Mouse (Mus musculus) limb, embryonic 11.5 days (tissue): Measurements from ENCODE around the gene Atp9a. TPM values are rescaled to one million over a fixed set of nuclear protein-coding genes. Genes with fewer than 3 reads are reported as not detected.

Source experiments
- ATAC-seq: fragments of 200-750 bp; cut with Nextera tagmentation; 2 replicates; pipeline ENCODE4 v1.8.0; 2017; ENCODE audit warnings: low read depth; ENCODE audit not compliant: insufficient number of reproducible peaks, low FRiP score, low TSS enrichment
- DNase-seq: peaks from one replicate; pipeline ENCODE4 v3.0.0-alpha.2; 2015; ENCODE audit warnings: low spot score
- H3K27ac ChIP-seq: fragments of 300-500 bp; sonication (generic); replicated peaks from 2 replicates; pipeline ENCODE4 v1.5.1; 2014; ENCODE audit warnings: low read depth, mild to moderate bottlenecking, low read length
- H3K27me3 ChIP-seq: fragments of 300-500 bp; sonication (generic); 2 replicates; pipeline ENCODE4 v1.6.1; 2014; ENCODE audit warnings: mild to moderate bottlenecking, low read length, mixed read lengths; ENCODE audit not compliant: control insufficient read depth, insufficient read depth
- H3K36me3 ChIP-seq: fragments of 300-500 bp; sonication (generic); 2 replicates; pipeline ENCODE4 v1.6.1; 2014; ENCODE audit warnings: mild to moderate bottlenecking, low read length, moderate library complexity, mixed read lengths; ENCODE audit not compliant: control insufficient read depth, insufficient read depth
- H3K4me1 ChIP-seq: fragments of 300-500 bp; sonication (generic); 2 replicates; pipeline ENCODE4 v1.6.1; 2014; ENCODE audit warnings: low read length, mixed read lengths; ENCODE audit not compliant: control insufficient read depth, insufficient read depth
- H3K4me2 ChIP-seq: fragments of 300-500 bp; sonication (generic); 2 replicates; pipeline ENCODE4 v1.6.1; 2014; ENCODE audit warnings: low read depth, mild to moderate bottlenecking, moderate library complexity; ENCODE audit not compliant: severe bottlenecking
- H3K4me3 ChIP-seq: fragments of 300-500 bp; sonication (generic); 2 replicates; pipeline ENCODE4 v1.5.1; 2014; ENCODE audit warnings: low read depth, low read length
- H3K9ac ChIP-seq: fragments of 300-500 bp; sonication (generic); 2 replicates; pipeline ENCODE4 v1.6.1; 2014; ENCODE audit warnings: mild to moderate bottlenecking, low read length
- H3K9me3 ChIP-seq: fragments of 300-500 bp; sonication (generic); 2 replicates; pipeline ENCODE4 v1.6.1; 2016; ENCODE audit warnings: low read length; ENCODE audit not compliant: control insufficient read depth
- WGBS: fragments of 180-500 bp; shearing (Covaris S2); extraction: QIAGEN DNeasy Blood & Tissue Kit; methylation state at CpG from one replicate; pipeline ENCODE4 v1.1.7; 2014; 5-methylcytosine and 5-hydroxymethylcytosine counted together
- polyA plus RNA-seq: library from polyadenylated mRNA; unstranded; fragments of >200 nt; fragmentation: Nextera tagmentation; extraction: Ambion mirVana; gene quantifications from 2 replicates; pipeline ENCODE4 v1.2.1, GENCODE M21; 2014

Gene Atp9a
- polyA plus RNA-seq, 1 experiment from 2014 or later: 7.0 TPM

GRCm38 (mm10) chr2:168621111-168621802 lies 121.0 kb downstream of the Atp9a start:
- H3K27me3 ChIP-seq: no peaks in the 10 kb centered on the region
- ATAC-seq: no peak
- no peak overlapping the region for H3K4me2 ChIP-seq
- peaks cover 3% of the 10 kb centered on the region; the same call in 1 of the 2 replicates for H3K9me3 ChIP-seq
- no peaks in the 10 kb centered on the region for H3K36me3 ChIP-seq
- WGBS: 81% methylated on average over 11 of the region's 11 CpGs
- no peak overlapping the region for H3K27ac ChIP-seq
- H3K4me1 ChIP-seq: peaks cover 25% of the 10 kb centered on the region
- H3K4me3 ChIP-seq: no peak overlapping the region
- no peak overlapping the region for H3K9ac ChIP-seq
- DNase-seq: no peak

DNA sequence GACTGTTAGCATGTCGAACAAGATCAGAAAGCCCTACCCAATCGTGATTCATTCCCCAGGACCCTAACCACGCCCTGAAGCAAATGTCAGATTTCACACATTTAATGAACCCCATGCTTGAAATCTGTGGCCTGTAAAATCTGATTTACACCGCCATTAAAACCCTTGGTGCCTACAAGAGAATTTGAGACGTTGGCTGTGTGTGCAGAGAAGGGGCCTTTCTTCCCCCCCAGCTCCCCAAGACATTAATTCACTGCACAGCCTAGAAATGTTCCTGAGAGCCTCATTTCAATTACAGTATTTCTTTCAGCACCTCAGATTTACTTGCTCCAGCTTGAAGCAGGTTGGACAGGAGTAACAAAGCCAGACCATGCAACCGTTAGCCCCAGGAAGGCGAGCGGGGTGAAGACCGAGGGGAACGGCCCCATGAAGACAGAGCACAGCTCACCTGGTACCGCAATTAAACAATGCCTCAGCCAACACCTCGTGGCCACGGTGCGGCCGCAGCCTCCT lies 123.9 kb downstream of the Atp9a start:
- Histone ChIP-seq H3K4me2 (0 out of 2 replicates have a peak overlapping the region, but pooled peaks have one; percentile 10), H3K9me3 (no peaks in the 10 kb centered on the region), H3K4me1 (peaks cover 29% of the 10 kb centered on the region), H3K9ac (no peak overlapping the region), H3K27me3 (no peaks in the 10 kb centered on the region), H3K4me3 (no peak overlapping the region), H3K27ac (peak overlapping the region; percentile 80), H3K36me3 (no peaks in the 10 kb centered on the region)
- DNase-seq (peak; percentile 77), ATAC-seq (peak; percentile 74)
- 20% methylated on average over 15 of the region's 15 CpGs for WGBS

DNA sequence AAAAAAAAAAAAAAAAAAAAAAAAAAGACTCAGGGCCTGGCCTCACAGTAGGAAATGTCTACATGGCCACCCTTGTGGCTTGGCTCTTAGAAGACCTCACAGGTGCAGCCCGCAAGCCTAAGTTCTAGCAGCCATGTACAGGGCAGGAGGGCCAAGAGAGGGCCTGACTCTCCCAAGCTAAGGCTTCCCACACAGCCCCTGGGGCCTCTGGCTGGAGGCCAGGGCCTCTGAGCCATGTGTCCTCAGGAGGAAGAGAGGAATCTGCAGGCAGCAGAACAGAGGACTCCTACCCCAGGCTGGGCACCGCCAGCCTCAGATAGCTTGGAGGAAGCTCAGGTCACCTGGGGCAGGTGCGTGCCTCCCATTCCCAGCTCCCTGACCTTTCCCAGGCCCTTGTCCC lies 127.0 kb downstream of the Atp9a start:
- Histone ChIP-seq H3K27me3 (no peaks in the 10 kb centered on the region), H3K36me3 (no peaks in the 10 kb centered on the region), H3K27ac (no peak overlapping the region), H3K4me3 (no peak overlapping the region), H3K9ac (no peak overlapping the region), H3K9me3 (no peaks in the 10 kb centered on the region), H3K4me2 (no peak overlapping the region), H3K4me1 (peaks cover 37% of the 10 kb centered on the region)
- no peak for ATAC-seq
- 94% methylated on average over 3 of the region's 3 CpGs for WGBS
- no peak for DNase-seq

- no peaks in the 10 kb centered on the region for H3K36me3 ChIP-seq
- H3K4me2 ChIP-seq: no peak overlapping the region
- no peak overlapping the region; the same call in 1 of the 2 replicates for H3K27ac ChIP-seq
- no peak overlapping the region for H3K9ac ChIP-seq
- no peak overlapping the region for H3K4me3 ChIP-seq
- DNase-seq (no peak), ATAC-seq (no peak)
- 78% methylated on average over 18 of the region's 18 CpGs for WGBS
- peaks cover 41% of the 10 kb centered on the region for H3K4me1 ChIP-seq
- H3K9me3 ChIP-seq: no peaks in the 10 kb centered on the region
- H3K27me3 ChIP-seq: no peaks in the 10 kb centered on the region
Observed at GRCm38 (mm10) chr2:168614170-168614872, 127.9 kb downstream of the Atp9a start.

GRCm38 (mm10) chr2:168613092-168613880 lies 128.9 kb downstream of the Atp9a start:
- Histone ChIP-seq H3K9ac (no peak overlapping the region), H3K9me3 (no peaks in the 10 kb centered on the region), H3K4me1 (peaks cover 38% of the 10 kb centered on the region), H3K27ac (no peak overlapping the region; the same call in 1 of the 2 replicates), H3K4me3 (no peak overlapping the region), H3K27me3 (no peaks in the 10 kb centered on the region), H3K36me3 (no peaks in the 10 kb centered on the region), H3K4me2 (no peak overlapping the region)
- WGBS: 24% methylated on average over 13 of the region's 13 CpGs
- DNase-seq: peak; percentile 46
- no peak for ATAC-seq

- Histone ChIP-seq H3K4me3 (no peak overlapping the region), H3K9ac (no peak overlapping the region), H3K36me3 (no peaks in the 10 kb centered on the region), H3K27ac (no peak overlapping the region), H3K4me1 (peaks cover 23% of the 10 kb centered on the region), H3K9me3 (no peaks in the 10 kb centered on the region), H3K27me3 (no peaks in the 10 kb centered on the region), H3K4me2 (no peak overlapping the region)
- no peak for DNase-seq
- no peak for ATAC-seq
- 85% methylated on average over 3 of the region's 3 CpGs for WGBS
Observed at GRCm38 (mm10) chr2:168610941-168611340, 131.3 kb downstream of the Atp9a start.

DNA sequence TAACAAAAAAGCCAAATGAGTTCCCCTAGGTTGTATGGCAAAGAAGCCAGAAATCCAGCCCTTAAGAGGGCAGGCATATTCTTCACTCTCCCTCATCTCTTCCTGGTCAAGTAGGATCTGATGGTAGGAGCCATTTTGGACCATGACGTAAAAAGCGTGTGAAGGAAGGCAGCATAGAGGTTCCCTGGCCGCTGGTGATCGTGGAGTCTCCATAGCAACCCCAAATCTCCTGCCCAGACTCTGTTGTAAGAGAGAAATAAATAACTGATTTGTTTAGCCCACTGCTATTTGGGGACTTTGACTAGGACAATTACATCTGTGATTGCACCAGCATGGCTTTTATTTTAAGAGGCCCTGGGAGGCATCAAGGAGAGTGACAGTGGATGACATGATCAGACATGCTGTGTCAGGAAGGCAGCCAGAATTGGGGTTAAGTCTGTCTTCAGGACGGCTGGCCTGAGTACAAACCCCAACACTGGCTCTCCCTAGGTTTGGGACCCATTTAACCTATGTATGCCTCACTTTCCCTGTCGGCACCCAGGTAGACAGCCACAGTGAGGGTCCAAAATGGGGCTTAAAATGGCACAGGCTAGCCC lies 132.5 kb downstream of the Atp9a start:
- H3K9me3 ChIP-seq: no peaks in the 10 kb centered on the region
- H3K4me1 ChIP-seq: peaks cover 25% of the 10 kb centered on the region
- WGBS: 55% methylated on average over 6 of the region's 6 CpGs
- no peak overlapping the region for H3K4me2 ChIP-seq
- H3K27ac ChIP-seq: no peak overlapping the region
- no peak overlapping the region for H3K4me3 ChIP-seq
- H3K27me3 ChIP-seq: no peaks in the 10 kb centered on the region
- ATAC-seq (no peak), DNase-seq (no peak)
- no peaks in the 10 kb centered on the region for H3K36me3 ChIP-seq
- no peak overlapping the region for H3K9ac ChIP-seq

GRCm38 (mm10) chr2:168608125-168608564 lies 134.1 kb downstream of the Atp9a start:
- Histone ChIP-seq H3K4me2 (no peak overlapping the region), H3K36me3 (no peaks in the 10 kb centered on the region), H3K4me3 (no peak overlapping the region), H3K9ac (no peak overlapping the region), H3K9me3 (no peaks in the 10 kb centered on the region), H3K4me1 (peaks cover 32% of the 10 kb centered on the region), H3K27ac (no peak overlapping the region), H3K27me3 (peaks cover 2% of the 10 kb centered on the region; the same call in 1 of the 2 replicates)
- DNase-seq (no peak), ATAC-seq (no peak)
- 64% methylated on average over 9 of the region's 9 CpGs for WGBS
